Mouse (Mus musculus) left cerebral cortex, postnatal 14 days (tissue): ENCODE measurements around the gene Wwc2. TPM values are rescaled to one million over a fixed set of nuclear protein-coding genes. Genes with fewer than 3 reads are reported as not detected.

Source experiments
- DNase-seq, 2 experiments: peaks; one replicate each; pipeline ENCODE4 v3.0.0; 2021 to 2022; ENCODE audit warnings: low spot score in 2 of 2, mixed read lengths in 1 of 2
- intact Hi-C: fragments of 180-260 bp; cut with DNase I; formaldehyde crosslinking; loops from one replicate; pipeline ENCODE4 v1.15.1; 2025
- total RNA-seq, 2 experiments: library from RNA; stranded (reverse); gene quantifications; 2 replicates each; pipeline ENCODE4 v1.2.3; 2021

The Wwc2 gene
- total RNA-seq, 2 experiments from 2014 or later = 27.5 to 27.8 TPM

- DNase-seq = no peak
- intact Hi-C loops = no loop called here
Measured at GRCm38 (mm10) chr8:47777415-47777814, 213.3 kb downstream of the Wwc2 start.

Other genes with a start within 250 kb of the Wwc2 start
- gene Cldn24, start 168.8 kb downstream of the Wwc2 start, total RNA-seq = not detected
- gene Cldn22, start 166.4 kb downstream of the Wwc2 start, total RNA-seq = 1 to 10 TPM in 1 of 2 experiments, not detected in 1; 1.0 TPM
- gene Dctd, start 108.2 kb upstream of the Wwc2 start, total RNA-seq = 1 to 10 TPM; 5.9 to 6.0 TPM